Mouse (Mus musculus) layer of hippocampus, adult 9-11 months (tissue): ENCODE measurements around the gene Sntb2.

ENCODE experiments used
- DNase-seq: peaks from one replicate; pipeline ENCODE4 v3.0.0; 2022

Sntb2 gene

DNA sequence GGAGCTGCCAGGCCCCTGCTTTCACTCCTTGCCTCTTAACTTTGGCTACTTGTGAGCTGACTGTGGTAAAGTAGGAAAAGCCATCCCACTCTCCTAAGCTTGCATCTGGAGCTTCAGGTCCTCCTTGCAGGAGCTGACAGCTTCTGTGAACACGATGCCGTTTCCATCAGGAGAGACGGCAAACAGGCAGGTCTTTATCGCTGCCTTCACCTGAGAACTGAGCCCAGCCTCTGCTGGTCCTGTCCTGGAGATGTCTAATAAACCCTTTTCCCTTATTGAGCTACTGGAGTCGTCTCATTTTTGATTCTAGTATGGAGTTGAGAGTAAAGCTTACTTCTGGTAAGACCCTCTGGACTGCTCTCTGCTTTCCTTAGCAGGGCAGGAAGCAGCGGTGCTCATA is 109.9 kb downstream of the Sntb2 start:
- no peak for DNase-seq

DNA sequence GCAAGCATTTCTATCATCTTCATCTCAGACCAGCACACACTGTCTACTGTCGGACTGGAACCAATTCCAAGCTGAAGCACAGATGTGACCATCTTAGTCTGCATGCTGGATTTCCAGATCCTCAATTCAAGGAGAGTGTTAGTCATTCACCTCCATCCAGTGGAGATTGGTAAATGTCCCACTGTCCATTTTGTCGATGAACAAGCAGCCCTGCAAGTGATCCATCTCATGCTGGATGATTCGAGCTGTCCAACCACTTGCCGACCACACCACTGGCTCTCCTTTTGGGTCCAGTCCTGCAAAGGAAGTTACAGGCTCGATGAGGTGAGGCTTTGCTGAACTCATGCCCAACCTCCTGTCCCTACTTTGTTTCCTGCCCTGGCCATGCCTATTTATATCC is 111.4 kb downstream of the Sntb2 start:
- DNase-seq, result no peak

DNA sequence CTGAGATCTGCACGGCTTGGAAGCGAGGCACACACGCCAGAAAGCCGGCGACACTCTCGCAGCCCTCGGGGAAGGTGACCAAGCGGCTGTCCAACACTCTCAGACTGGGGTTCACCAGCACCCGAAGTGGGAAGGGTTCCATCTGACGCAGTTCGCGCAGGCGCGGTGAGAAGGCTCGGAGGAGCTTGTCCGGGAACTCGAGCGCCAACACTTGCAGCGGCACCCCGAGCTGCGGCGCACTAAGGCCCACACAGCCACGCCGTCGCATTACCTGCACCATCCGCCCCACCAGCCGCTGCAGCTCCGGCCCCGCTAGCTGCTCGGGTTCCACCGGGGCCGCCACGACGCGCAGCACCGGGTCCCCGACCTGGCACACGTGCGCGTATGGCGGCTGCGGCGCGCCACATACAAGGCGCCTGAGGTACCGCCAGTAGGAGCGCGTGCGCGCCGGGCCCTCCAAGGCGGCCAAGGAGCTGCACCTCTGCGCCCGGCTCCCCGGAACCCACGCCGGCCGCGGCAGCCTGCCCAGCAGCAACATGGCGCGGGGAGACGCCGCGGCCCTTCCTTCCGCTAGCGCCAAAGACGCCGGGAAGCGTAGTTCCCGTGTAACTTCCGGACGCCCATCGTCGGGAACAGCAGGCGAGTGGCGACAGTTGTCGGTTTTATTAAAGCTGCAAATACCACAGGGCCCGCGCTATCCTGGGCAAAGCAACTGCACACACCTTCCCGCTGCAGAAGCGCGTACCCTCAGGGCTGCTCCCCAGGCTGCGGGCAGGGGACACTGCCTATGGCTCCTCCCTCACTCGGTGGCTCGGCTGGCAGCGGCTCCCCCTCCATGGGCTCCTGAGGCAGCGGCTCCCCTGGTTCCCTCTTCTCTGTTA is 112.8 kb downstream of the Sntb2 start, which contains the start of gene Pdf:
Gene Pdf (minus strand): TSS at position 554 of the 881 bp plus-strand sequence.
- DNase-seq, result peak; percentile 85

DNA sequence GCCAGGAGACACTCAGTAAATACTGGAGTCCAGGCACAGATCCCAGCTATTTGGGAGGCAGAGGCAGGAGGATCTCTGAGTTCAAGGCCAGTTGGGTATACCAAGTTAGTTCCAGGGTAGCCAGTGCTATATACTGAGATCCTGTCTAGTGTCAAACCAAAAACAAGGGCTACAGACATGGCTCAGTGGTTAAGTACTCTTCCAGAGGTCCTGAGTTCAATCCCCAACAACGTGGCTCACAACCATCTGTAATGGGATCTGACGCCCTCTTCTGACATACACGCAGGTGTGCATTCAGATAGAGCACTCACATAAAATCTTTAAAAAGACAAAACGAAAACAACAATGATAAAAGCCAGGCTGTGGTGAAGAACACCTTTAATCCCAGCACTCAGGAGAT is 113.9 kb downstream of the Sntb2 start:
- DNase-seq, result no peak

DNA sequence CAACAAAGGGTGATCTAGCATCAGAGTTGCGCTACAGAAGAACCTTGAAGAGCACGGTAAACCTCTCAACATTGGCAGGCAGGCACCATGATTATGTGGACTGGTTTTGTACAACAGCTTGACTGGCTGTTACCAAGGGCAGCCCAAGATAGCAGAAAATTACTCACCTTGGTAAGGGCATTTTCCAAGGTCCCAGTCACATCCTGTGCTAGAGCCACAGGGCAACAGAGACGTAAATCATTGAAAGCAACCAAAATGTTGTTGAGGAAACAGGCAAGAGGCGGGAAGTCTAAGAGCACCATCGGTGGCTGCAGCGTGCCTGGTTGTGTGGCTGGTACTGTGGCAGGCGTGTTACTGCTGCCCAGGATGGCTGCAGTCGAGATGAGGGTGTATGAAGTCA is 116.5 kb downstream of the Sntb2 start:
- no peak for DNase-seq

DNA sequence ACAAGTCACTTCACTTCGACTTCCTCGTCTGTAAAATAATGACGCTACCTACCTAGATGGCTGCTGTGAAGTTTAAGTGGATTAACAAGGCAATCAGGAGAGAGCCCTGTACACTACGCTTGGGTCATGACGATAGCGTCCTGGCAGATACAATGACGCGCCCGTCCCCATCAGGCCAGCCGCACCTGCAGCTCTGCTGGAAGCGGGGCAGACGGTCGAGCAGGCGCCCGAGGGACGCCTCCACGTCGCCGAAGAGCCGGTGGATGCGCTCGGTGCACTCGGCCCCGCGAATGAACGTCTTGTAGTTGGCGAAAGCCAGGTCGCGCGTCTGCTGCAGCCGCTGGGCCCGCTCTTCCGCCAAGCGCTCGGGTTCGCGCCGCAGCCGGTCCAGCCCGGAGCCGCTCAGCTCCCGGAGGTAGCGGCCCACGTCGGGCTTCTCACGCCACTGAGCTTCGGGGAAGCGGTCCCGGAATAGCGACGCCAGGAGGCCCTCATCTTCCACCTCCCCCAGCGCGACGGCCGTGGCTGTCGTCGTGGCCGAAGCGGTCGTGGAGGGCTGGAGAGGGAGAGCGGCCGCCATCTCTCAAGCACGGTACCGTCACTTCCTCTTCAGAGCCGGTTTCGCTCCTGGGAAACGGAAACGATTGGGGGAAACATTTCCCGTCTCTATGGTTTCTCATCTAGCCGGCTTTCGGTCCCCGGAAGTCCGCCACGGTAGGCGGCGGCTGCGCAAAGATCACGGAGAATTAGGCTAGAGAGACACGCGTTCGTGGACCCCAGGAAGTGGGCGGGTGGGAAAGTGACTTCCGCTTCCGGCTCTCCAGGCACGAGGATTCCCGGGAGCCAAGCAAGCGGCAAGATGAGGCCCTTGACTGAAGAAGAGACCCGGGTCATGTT is 120.8 kb downstream of the Sntb2 start, which contains the start of the genes Cog8 and Nip7:
Gene Cog8 (minus strand): TSS at position 614 of the 897 bp plus-strand sequence.
Gene Nip7 (plus strand): TSS at position 802 of the 897 bp plus-strand sequence.
- DNase-seq, result peak; percentile 98

DNA sequence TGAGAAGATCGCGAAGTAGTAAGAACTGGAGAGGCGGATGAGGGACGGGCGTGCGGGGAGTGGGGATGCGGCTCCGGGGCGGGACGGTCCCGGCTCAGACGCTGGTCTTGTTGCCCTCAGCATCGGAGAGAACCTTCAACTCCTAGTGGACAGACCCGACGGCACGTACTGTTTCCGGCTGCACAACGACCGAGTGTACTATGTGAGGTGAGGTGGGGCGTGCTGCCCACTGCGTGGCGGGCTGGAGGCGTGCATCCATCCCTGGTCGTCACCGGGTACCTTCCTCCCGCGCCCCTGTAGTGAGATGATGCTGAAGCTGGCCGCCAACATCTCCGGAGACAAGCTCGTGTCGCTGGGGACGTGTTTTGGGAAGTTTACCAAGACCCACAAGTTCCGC is 121.4 kb downstream of the Sntb2 start:
- DNase-seq, result peak; percentile 51

DNA sequence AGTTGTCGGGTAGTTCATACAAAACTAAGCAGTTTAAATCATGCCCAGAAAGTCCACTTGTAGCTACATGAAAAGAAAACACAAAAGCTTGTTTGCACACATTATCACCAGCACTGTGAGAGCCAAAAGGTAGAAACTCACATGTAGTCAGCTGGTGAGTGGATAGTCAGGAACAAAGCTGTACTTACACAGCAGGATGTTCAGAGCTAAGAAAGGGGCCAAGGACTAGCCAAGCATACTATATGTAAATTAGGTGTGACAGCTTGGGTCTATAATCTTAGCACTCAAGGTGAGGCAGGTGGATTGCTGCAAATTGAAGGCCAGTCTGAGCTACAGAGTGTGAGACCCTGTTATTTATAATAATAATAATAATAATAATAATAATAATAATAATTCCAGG is 127.1 kb downstream of the Sntb2 start:
- no peak for DNase-seq

GRCm38 (mm10) chr8:107065511-107066496 is 130.3 kb downstream of the Sntb2 start, which contains the start of gene Tmed6:
Gene Tmed6, minus strand, starts transcription at chr8:107065644.
- no peak for DNase-seq
